Mouse (Mus musculus): ENCODE measurements at regions not wholly inside any gene's neighbourhood (a gene's known extent, or its start where the extent isn't known, plus 50 kb on each side); places are given as distances from the start of the nearest gene placed in this dataset.

DNA sequence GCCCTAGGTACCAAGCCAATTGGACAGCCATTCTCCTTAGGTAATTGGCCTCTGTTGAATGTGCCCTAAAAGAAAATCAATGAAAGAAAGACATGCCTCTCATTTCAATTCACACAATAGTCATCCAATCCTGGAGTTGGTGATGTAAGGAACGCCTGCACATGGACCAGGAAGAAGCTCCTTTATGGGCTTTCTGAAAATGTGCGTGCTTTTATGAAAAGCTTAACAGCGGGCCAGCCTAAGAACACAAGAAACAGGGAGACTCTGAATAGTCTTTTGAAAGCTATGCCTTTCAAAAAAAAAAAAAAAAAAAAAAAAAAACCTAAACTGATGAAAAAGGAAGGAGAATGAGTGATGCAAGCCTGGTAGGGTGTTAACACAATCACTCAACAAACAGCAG is 183.1 kb downstream of the Pcdh19 start:
- no peak for DNase-seq (ENCODE audit: low spot score in 2 of 2)

DNA sequence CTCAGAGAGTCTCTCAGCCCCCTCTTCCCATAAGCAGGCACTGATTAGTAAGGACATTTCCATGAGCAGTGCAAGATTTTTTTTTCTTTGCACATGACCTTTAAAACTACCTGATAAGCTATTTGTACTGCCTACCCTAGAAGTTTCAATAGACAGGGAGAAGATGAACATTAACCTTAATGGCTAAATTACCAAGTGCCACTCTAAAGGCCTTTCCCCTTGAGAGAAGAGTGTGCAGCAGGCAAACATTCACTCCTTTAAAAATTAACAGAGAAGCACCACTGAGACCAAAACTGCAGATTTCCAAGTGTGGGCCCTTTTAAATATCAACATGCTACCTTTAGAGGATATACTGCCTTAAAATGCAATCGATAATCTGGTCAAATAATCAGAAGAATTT is 226.9 kb downstream of the Pcdh19 start:
- no peak for DNase-seq (ENCODE audit: low spot score in 2 of 2)

DNA sequence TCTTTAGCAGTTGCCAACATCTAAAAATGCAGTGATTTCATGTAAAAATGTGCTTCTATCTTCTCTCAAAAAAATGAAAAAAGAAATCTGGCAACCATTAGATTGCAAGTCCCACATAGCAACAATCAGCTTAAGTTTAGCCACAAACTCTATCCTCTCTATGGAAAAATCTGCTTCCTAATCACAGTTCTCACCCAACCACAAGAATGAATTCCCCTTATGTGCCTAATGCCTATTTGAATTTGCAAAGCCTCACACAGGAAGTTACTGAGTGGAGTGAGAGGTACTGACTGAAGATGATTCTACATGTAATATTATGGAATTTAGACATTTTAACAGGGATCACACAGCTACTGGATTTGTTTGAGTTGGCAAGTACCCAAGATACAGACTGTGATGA is 241.4 kb downstream of the Pcdh19 start:
- DNase-seq (ENCODE audit: low spot score in 2 of 2) = peak in 1 of 2 experiments; percentile 0

- DNase-seq (ENCODE audit: low spot score in 2 of 2) = no peak
Measured at GRCm38 (mm10) chrX:133402446-133402845, 286.3 kb downstream of the Pcdh19 start.

- no peak for DNase-seq (ENCODE audit: low spot score in 2 of 2)
Measured at GRCm38 (mm10) chrX:133387791-133388190, 301.0 kb downstream of the Pcdh19 start.

- no peak for DNase-seq (ENCODE audit: low spot score in 2 of 2)
Measured at GRCm38 (mm10) chrX:133373960-133374359, 314.8 kb downstream of the Pcdh19 start.

GRCm38 (mm10) chrX:133373047-133373446 is 315.7 kb downstream of the Pcdh19 start:
- DNase-seq (ENCODE audit: low spot score in 2 of 2) = no peak

GRCm38 (mm10) chrX:133372411-133372810 is 316.4 kb downstream of the Pcdh19 start:
- no peak for DNase-seq (ENCODE audit: low spot score in 2 of 2)

- no peak for DNase-seq (ENCODE audit: low spot score in 2 of 2)
Measured at GRCm38 (mm10) chrX:133360739-133361138, 328.0 kb downstream of the Pcdh19 start.
